Mouse (Mus musculus) lung, postnatal 25 days (tissue): Measurements from ENCODE around the gene Skil.

Experiments
- DNase-seq: peaks from one replicate; pipeline ENCODE4 v3.0.0; 2022; ENCODE audit warnings: low spot score

Skil gene

GRCm38 (mm10) chr3:31083507-31084245 is 11.2 kb upstream of the Skil start:
- DNase-seq = peak; percentile 34

DNA sequence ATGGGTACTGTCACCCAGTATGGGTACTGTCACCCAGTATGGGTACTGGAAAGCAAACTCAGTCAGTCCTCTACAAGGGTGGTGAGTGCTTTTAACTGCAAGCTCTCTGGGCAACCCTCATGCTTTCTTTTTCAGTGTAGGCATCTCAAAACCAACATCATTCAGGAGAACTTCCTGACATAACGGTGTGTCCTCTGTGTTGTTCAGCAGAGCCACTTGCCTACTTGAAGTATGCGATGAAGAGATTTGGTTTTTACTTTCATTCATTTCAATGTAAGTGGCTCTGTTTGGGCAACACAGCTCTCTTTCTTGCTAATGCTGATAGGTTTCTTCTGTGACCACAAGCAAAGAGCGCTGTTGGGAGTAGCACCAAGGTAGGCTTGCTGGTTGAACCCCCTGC is 9.9 kb upstream of the Skil start:
- DNase-seq = no peak

GRCm38 (mm10) chr3:31088789-31089775 is 5.8 kb upstream of the Skil start:
- no peak for DNase-seq

GRCm38 (mm10) chr3:31089956-31090355 is 4.9 kb upstream of the Skil start:
- peak; percentile 46 for DNase-seq

GRCm38 (mm10) chr3:31093196-31093595 is 1.7 kb upstream of the Skil start:
- DNase-seq = no peak

DNA sequence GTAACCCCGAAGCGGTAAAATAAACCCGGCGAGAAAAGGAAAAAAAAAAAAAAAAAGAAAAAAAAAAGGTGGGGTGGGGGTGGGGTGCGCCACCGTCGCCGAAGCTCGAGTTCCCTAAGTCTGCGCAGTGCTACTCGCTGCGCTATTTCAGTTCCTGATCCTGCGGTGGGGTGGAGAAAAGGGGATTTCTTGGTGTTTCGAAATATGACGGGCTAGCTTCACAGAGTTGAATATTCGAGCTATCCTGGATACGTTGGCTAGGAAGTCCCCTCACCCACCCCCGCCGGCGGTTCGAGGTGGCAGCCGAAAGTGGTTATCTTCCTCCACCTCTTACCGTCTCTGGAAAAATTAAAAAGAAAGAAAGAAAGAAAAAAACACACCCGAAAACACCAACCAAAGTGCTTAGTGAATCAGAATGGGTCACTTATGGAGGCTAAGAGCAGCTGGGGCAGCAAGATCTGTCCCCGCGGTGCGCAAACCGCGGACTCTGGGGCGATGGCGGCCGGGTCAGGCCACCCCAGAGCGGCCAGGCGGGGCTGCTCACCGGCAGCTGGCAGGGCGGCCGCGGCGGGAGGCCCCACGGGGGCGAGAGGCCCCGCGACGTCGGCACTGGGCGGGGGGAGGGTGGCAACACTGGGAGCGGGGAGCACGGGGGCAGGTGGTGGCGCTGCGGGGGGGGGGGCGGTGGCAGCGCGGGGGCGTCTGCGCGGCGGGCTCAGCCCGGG is 1.1 kb upstream of the Skil start:
- peak; percentile 80 for DNase-seq

DNA sequence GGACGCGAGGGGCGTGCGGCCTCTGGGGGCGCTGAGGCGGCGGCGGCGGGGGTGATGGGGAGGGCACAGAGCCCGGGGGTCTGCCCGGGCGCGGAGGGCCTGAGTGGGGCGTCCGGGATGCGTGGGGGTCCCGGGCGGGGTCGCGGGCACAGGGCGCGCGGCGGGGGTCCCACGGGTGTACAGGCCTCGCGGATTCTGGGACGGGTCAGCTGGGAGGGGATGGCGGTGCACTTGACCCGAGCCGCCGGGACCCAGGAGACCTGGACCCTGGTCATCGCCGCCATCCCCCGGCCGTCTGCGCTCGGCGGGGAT is 277 bp downstream of the Skil start:
- DNase-seq = no peak

GRCm38 (mm10) chr3:31095491-31096154 is 765 bp downstream of the Skil start:
- peak; percentile 57 for DNase-seq

DNA sequence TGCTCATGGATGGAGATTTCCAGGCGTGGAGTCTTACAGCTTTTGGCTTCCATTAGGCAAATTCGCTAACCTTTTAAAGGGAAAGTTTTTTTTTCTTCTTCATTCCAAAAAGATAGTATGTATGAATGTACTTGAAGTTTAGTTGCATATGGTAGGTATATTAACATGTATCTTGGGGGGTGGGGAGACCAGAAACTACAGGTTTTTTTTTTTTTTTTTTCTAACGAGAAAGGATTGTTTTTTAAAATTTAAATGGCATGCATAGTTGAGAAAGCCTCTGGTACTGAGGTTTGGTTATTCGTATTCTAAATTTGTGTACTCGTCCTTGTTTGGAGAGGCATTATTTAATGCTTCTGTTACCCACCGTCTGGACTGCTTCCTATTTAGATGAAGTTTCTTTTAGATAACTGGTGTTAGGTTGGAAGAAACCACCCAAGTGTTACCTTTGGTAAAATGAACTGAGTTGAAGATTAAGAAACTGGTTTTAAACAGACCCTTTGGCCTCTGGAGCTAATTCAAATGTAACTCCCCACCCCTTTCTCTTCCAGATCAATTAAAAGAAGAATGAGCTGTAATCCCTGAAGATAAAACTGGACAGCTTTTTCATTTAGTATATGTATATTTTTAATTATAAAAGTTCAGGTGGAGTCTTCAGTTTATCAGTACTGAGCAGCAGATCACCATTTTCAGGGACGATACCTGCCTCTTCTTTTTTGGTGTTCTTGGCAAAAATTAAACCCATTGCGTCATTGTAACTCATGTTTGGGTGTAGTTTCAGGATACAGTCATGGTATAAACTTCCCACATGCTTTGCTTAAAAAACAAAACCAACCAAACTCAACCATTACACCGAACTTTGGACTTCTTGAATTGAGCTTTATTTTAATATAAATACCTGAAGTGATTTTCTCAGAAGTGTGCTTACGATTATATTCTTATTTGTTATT is 1.6 kb downstream of the Skil start:
- no peak for DNase-seq

- DNase-seq = no peak
Measured at GRCm38 (mm10) chr3:31097102-31097720, 2.4 kb downstream of the Skil start.

DNA sequence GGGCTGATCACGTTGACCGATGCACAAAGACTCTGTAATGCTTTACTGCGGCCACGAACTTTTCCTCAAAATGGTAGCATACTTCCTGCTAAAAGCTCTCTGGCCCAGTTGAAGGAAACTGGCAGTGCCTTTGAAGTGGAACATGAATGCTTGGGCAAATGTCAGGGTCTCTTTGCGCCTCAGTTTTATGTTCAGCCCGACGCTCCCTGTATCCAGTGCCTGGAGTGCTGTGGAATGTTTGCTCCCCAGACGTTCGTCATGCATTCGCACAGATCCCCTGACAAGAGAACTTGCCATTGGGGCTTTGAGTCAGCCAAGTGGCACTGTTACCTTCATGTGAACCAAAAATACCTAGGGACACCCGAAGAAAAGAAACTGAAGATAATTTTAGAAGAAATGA is 3.1 kb downstream of the Skil start:
- no peak for DNase-seq

- no peak for DNase-seq
Measured at GRCm38 (mm10) chr3:31098556-31098955, 3.7 kb downstream of the Skil start.

DNA sequence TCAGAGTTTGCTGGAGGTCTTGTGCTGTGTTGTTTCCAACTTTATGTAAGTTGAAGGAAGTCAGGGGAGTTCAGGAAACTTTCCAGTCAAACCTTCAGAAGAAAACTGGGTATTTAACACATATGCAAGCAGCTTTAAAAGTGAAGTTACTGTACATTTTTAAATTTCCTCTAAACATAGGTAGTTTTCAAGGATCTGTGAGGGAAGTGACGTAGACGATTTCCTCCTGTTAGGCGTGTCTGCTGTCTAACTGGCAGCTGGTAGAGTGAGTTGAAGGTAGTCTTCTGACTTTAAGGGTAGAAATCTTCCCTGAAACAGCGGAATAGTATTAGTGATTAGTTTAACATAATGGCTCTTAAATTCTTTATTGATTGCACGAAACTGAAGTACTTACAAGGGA is 5.2 kb downstream of the Skil start:
- no peak for DNase-seq

- no peak for DNase-seq
Measured at GRCm38 (mm10) chr3:31100802-31101201, 5.9 kb downstream of the Skil start.

DNA sequence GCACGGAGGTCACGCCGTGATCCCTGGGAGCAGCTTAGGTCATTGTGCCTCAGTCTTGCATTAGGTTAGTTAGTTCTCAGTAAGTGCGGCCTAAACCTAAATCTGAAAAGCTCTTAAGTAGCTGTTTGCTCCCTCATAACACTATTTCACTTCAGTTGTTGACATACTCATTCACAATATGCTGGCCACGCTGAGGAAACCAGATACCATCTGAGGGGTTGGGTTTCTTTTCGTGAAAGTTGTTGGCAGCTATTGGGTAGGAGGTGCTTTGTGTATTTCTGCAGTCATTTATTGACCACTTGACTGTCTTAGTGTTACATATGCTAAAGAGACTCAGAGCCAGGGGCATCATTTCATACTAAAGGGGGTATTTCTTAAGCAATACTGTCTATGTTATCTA is 10.1 kb downstream of the Skil start:
- DNase-seq = peak; percentile 59

- no peak for DNase-seq
Measured at GRCm38 (mm10) chr3:31106597-31106996, 11.7 kb downstream of the Skil start.

DNA sequence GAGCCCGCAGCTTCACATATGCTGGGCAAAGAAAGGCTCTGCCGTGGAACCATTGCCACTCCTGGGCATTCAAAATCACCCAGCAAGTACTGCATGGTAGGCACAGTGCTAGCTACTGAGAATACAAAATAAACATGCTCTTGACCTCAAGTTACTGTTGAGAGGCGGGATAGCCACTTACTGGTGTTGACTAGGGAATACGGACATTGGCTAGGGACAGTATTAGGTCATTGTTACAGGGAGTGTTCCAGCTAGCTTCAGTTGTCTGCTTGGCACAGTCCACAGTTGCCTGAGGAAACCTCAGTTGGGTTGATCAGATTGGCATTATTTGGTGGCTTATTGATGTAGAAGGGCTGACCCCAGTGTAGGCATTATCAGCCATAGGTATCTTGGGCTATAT is 12.8 kb downstream of the Skil start:
- peak; percentile 81 for DNase-seq

DNA sequence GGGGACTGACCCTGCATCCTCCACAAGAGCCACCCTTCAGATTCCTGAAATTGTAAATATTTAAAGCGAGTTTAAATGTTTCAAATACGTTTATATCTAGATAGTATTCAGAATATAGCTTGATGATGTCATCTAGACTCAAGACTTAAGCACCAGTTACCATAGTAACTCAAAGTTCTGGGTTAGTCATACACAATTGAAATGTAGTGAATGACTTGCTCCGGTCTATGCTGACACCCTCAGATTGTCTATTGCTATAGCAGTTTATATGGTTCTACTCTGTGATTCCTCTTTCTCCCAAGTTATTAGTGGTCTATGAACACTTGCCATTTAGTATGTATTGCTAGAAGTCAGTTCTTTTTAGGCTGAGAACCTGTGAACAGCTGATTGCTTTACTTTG is 14.2 kb downstream of the Skil start:
- no peak for DNase-seq

GRCm38 (mm10) chr3:31123098-31123497 is 28.2 kb downstream of the Skil start:
- DNase-seq = no peak

DNA sequence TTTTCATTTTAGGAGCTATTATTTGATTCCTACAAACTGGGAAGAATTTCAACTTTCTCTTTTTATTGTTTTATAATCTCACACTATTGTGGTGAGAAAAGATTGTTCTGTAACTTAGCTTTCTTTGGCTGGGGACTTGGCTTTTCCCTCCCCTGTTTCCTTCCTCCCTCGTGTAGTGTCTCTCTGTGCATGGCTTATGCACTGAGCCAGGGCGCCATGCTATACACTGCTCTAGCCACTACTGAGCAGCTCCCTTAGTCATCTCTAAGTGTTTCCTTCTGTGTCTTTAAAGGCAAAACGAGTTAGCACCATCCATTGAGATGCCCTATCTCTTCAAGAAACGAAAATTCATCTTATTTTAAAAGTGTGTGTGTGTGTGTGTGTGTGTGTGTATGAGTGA is 31.4 kb downstream of the Skil start:
- DNase-seq = no peak

DNA sequence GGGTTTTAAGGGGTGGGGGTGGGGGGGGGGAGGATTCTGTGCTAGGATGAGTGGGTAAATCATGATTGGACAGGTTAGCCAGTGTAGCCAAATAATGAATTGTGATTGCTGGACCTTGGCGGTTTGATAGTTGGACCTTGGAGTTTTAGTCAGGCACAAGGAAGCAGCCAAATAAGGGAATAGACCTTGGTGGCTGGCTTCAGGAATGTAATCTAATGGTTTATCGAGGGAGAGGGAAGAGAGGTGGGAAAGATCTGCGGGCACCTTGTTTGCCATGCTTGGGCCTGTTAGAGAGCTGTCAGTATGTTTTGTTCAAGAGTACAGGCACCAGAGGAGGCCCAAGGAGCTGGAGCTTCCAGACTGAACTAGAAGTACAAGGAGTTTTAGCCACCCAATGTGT is 32.0 kb downstream of the Skil start:
- no peak for DNase-seq
